Mouse (Mus musculus): ENCODE measurements around the gene Odc1.

- TF ChIP-seq POLR2A (IDR thresholded peaks at IDR 0.05; ENCODE audit: control insufficient read depth, low read depth, low read length) (no peak), CTCF (IDR thresholded peaks at IDR 0.05; ENCODE audit: control insufficient read depth, insufficient read depth, insufficient replicate concordance, low read depth, low read length) (no peak)
Observed at GRCm38 (mm10) chr12:17509310-17509709, 35.3 kb upstream of the Odc1 start.
